Mouse (Mus musculus): Measurements from ENCODE around the gene Prkab2.

Prkab2 gene

DNA sequence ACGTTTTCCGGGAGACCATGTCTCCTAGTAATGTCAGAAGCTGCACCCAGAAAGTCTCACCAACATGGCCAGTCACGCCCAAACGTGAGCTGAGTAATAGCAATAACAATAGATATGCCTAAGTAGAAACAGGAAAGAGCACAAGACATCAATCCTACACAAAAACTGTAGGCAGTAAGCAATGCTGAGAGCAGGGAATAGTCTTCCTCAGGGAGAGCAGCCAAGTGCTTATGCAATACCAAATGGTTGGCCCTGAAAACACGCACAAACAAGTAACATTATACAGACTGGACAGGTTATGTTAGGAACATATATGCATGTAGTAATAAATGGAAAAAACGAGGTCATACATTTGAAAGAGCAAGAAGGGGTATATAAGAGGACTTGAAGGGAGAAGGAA is 8.5 kb upstream of the Prkab2 start:
- no peak for DNase-seq (ENCODE audit: low read depth, low spot score)

DNA sequence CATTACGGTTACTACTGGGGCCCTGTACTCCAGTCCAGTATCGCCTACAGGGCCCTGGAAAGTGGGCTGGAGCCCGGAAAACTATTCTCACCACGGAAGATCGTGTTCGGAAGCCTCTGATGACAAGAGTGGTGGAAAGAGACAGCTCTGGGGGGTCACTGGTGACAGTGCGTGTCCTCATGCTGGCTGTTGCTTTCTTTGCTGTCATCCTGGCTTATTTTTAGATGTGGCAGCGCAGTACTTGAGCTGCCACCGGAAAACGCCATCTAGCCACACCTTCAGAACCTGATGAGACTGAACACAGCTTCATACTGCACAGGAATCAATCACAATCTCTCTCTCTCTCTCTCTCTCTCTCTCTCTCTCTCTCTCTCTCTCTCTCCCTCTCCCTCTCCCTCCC is 6.4 kb upstream of the Prkab2 start:
- no peak for DNase-seq (ENCODE audit: low read depth, low spot score)

DNA sequence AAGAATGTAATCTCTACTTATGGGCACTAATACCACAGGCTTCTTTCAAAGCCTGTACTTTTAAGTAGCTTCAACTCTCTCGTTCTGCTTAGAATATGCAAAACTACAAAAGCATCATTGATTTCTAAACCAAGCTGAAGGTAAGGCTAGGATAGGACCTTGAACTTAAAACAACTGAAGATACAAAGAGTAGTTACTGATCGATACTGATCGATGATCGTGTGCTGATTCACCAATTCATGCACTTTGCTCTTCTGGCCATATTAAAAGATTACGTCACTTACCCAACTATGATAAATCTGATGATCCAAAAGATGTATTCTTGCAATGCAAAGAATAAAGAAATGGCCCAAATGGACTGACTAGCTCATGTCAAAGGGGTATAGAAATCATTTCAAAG is 4.2 kb upstream of the Prkab2 start:
- no peak for DNase-seq (ENCODE audit: low read depth, low spot score)

DNA sequence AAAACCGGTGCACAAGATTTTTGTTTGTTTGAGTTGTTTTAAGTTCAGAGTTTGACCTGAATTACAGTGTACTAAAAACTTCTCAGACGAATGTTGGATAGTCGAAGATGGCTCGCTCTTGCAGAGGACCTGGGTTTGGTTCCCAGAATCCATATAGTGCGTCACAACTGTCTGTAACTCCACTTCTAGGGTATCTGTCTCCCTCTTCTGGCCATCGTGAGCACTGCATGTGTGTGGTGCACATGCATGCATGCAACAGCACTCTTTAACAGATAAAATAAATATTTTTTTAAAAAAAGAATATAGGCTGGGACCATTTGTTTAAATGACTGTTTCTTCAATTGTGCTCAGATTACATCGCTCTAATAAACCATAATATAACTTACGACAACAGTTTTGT is 3.1 kb upstream of the Prkab2 start:
- DNase-seq (ENCODE audit: low read depth, low spot score) = no peak

DNA sequence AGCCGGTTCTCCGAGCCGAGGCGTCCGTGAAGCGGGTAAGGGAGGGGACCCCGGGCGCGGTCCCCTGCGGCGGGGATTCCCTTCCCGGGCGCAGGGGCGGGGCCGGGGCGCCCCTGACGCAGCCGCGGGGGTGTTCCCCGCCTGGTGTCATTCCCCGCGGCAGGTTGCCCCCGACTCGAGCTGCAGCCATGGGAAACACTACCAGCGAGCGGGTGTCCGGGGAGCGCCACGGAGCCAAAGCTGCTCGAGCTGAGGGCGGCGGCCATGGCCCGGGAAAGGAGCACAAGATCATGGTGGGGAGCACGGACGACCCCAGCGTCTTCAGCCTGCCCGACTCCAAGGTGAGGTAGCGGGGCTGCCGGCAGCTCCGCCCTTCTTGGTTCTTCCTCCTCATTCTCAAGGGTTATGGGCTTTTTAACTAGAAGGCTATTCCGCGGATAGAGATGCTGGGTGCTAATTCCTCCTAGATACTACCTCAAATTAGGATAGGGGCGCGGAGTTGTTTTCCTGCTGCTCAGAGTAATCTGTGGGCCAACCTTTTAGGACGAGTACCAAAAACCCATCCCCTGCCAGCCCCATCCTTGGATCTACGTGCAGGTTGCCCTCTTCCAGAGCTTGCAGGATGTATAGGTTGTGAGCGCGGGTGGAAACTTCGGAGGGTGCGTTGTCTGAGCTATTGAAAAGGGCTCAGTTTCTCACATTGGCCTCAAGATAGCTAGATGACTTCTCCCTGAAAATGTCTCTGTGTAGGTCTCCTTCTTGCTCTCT is 617 bp downstream of the Prkab2 start:
- DNase-seq (ENCODE audit: low read depth, low spot score) = no peak

DNA sequence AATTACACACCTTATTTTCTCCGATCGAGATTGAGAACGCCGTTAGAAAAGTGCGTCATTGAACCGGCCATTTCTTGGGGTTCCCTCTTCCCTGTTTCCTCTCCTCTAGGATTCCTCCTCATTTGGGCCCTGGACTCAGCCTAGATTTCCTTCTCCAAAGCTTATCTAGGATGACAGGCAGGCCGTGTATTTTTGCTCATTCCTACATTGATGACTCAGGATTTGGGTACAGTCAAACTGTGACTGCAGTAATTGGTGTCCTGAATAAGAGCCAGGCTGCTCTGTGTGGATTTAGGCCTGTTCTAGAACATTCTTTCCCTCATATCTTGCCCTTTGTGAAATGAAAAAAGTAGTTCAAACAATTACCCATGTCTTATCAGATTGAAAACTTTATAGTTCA is 1.8 kb downstream of the Prkab2 start:
- no peak for DNase-seq (ENCODE audit: low read depth, low spot score)

DNA sequence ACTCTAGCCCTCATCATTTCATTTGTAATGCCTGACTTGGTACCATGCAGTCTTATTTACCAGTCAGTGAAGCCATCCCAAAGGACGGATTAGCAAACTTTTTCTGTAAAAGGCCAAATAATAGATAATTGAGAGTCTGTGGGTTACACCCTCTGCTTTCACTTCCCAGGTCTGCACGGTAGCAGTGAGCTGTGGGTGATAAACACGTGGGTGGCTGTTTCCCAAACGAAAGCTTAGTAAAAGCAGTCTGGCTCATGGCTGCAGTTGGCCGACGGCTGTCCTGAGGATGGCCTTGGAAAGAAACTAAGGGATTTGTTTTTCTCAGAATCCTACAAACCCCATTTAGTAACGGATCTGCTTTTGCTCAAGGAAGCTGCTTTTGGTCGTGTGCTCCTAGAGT is 3.2 kb downstream of the Prkab2 start:
- DNase-seq (ENCODE audit: low read depth, low spot score) = no peak

DNA sequence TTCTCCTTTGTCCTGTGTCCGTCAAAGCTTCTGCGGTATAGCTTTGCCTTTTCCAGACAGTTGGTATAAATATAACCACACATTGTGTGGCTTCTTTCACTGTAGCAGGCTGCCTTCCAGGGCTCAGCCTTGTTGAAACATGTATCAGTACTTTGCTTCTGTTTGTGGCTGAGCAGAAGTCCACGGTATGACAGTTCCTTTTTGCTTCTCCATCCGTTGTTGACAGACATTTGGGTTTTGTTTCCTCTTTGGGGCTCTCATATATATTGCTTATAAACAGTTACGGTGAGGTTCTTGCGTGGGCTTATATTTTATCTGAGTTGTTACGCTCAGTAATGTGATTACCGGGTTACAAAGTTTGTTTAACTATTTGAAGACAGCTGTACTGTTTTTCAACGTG is 7.5 kb downstream of the Prkab2 start:
- DNase-seq (ENCODE audit: low read depth, low spot score) = no peak

DNA sequence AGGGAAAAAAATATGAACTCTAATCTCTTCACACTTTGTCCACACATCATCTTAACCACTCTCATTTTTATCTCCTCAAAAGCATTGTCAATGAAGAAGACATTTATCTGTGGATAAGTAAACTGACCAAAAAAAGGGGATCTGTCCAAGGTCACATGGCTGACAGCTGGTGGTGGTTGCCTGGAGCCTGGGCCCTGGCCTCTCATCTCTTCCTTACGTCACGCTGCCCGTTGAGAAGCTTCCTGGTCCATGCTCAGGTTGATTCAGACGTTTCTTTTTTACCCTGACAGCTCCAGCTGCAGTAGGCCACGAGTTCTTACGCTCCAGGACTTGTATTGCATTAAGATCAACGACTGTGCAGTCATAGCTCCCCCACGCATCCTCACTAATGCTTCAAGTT is 8.2 kb downstream of the Prkab2 start:
- DNase-seq (ENCODE audit: low read depth, low spot score) = no peak

DNA sequence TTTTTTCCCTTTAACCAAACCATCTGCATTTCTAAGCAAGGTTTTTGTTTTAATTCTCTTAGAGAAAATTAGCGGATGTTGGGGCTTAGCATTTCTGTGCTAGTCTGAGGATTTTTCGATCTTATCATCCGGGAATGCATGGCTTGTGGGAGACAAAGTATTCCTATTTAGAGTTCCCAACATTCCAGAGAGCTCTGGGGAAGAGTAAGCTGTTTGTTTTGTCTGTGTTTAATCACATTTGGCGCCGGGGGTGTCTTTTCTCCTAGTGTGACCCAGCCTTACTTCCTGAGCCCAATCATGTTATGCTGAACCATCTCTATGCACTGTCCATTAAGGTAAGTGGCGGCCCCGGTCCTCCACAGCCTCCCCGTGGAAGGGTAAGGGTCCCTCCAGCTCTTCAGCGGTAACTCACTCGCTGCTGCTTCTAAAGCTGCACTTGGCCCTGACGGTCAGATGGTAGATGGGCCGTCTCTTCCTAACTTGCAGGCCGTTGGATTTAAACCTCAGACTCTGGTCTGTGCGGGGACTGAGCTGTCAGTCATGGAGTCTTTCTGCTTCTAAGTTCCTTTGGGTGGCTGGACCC is 9.2 kb downstream of the Prkab2 start:
- no peak for DNase-seq (ENCODE audit: low read depth, low spot score)

DNA sequence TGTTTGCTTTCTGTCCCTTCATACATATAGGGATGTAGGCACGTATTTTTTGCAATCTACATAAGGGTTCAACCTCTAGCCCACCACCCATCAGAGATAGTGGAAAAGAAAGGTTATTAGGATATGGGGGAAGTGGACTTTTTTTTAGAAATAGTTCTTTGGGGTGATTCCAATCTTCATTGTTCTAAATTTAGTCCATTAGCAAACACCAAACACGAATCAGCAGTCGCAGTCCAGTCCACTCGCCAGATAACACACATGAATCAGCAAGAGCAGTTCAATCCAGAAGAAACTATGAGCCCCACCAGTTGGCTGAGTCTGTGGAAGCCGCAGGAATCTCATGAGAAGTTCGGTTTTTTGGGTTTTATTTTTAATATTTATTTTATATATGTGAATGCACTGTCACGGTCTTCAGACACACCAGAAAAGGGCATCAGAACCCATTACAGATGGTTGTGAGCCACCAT is 16.7 kb downstream of the Prkab2 start, which contains the start of gene Gm17651:
Gene Gm17651, minus strand, starts transcription at position 51 of the 467 bp plus-strand sequence.
- no peak for DNase-seq (ENCODE audit: low read depth, low spot score)

DNA sequence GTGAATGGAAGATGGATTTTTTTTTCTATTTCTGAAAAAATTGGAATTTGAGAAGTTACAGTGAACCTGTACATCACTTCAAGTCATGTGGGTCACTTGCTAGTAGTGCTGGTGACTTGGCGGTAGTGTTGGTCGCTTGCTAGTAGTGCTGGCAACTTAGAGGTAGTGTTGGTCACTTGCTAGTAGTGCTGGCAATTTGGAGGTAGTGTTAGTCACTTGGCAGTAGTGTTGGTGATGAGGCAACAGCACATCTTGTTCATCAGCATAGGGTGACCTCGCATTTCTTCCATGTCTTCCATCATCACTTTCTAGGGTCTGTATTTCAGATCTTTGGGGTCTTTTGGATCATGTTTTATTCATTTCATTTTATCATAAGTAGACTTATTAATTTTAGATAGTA is 18.1 kb downstream of the Prkab2 start:
- no peak for DNase-seq (ENCODE audit: low read depth, low spot score)

DNA sequence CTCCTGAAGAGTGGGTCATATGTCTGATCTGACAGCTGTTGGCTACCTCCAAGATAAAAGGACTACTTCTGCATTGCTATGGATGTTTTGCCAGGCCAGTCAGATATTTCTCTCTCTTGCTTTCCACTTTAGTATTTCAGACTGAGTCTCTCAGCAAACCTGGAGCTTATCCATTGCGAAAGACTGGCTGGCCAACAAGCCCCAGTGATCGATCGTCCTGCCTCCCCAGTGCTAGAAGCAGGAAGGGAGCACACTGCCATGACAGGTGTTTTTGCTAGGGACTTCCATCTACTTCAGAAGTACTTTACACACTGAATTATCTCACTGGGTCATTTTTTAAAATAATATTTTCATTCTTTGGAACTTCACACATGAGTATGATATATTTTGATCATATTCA is 20.4 kb downstream of the Prkab2 start:
- no peak for DNase-seq (ENCODE audit: low read depth, low spot score)

DNA sequence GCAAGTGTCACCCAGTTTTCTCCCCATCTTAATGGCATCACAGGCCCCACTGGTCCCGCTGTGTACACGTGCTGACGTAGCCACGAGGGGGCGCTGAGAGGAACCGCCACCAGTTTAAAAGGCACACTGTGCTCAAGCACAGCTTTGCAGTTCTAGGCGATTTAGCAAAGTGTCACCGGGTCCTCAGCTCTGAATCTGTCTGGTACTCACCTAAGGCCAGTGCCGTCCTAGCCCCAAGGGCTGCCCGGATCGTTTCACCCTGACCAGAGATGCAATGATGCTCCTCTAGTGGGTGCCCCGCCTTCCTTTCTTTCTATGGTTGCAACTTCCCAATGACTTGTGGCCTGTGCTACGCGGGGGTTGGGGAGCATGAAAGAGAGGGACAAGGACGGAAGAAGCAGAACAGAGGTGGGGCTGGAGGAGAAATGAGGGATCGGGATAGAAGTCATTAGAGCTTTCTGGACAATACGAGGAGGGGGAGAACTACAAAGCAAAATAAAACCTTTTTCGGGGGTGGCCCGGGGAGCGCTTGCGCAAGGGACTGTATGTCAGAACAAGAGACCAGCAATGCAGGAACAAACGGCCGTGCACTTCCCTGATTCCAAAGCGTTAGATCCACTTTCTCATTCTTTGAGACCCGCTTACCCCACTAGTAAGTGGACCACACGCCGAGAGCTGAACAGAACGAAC is 22.8 kb downstream of the Prkab2 start:
- no peak for DNase-seq (ENCODE audit: low read depth, low spot score)

DNA sequence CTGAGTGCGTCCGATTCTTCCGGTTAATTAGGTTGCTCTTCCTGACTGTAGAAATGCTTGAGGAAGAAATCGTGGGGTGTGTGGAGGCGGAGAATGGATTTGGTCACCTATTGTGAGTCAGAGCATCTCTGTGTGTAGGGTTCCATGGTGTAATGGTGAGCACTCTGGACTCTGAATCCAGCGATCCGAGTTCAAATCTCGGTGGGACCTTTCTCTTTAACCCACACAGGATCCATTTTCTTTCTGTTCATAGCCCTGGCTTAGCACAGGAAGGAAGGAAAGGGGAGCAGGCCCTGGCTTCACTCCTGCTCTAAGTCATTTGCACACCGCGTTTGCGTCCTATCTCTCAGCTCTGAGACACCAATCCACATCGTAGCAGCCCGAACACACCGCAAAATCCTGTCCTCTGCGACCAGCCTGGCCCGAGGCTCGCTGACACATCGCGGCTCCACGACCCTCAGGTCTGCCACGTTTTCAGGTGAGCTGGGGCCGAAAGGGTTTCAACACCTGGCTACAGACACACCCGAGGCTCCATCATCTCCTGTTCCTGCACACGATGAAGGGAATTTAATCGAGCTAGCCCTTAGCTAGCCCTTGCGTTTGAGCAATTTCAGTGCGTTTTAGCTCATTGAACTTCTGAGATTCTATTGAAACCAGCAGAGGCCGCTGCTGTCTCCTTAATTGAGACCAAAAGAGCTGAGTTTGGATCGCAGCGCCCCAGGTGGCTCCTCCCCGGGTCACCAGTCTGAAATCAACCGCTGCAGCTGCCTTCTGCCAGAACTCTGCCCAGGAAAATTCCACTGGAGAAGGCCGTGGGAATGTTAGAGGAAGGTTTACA is 23.5 kb downstream of the Prkab2 start:
- DNase-seq (ENCODE audit: low read depth, low spot score) = no peak

DNA sequence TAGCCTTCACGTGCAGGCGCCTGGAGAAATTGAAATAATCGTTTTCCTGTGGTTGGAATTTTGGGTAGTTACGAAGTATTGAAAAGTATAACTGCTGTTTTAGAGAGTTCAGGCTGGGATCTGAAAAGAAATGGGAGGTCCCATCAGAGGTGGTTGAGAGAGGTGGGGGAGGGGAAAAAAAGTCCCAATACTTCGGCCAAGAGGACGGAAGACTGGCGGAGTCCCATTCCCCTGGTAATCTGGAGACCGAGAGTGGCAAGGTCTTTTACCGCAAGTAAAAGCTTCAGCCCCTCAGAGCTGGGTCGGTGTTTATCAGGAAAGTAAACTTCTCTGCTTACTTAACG is 24.1 kb downstream of the Prkab2 start:
- DNase-seq (ENCODE audit: low read depth, low spot score) = no peak

DNA sequence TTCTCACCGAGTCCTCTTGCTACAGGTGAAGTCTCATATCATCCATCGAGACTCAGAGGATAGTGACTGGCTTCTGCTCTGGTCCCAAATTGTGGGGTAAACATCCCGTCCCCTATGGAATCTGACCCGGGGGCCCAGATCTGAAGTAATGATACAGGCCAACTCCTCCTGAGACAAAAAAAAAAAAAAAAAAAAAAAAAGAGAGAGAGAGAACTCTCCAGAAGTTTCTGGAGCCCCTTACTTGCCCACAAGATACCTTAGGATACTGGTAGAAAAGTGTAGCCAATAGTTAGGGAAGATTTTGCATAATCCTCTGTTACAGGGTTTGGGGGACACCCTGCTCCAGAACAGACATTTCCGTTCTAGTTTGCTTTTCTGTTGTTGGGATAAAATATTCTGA is 24.6 kb downstream of the Prkab2 start:
- DNase-seq (ENCODE audit: low read depth, low spot score) = no peak

DNA sequence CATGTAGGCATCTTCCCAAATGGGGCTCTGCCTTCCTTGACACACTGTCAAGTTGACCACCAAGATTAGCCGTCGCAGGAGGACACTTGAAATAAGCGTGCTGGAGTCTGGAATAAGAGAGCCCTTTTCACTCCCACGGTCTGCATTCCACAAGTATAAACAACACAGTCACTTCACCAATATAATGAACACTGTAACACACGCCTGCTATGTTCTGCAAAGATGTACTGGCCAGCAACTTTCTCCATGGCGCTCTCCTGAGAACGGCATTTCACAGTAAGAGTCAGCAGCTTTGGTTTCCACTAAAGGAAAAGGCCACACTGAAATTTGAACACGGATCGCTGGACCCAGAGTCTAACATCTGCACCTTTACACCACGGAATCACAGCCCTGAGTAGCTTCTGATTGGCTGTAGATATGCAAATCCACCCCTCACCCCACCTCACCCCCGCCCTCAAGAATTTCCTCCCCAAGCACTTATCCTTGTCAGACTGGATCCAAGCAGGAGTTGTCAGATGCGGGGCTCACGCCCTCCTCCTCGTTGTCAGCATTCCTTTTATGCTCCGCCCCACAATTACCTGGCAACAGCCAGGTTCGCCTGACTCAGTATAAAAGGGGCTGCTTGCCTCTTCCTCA is 25.7 kb downstream of the Prkab2 start:
- DNase-seq (ENCODE audit: low read depth, low spot score) = no peak

DNA sequence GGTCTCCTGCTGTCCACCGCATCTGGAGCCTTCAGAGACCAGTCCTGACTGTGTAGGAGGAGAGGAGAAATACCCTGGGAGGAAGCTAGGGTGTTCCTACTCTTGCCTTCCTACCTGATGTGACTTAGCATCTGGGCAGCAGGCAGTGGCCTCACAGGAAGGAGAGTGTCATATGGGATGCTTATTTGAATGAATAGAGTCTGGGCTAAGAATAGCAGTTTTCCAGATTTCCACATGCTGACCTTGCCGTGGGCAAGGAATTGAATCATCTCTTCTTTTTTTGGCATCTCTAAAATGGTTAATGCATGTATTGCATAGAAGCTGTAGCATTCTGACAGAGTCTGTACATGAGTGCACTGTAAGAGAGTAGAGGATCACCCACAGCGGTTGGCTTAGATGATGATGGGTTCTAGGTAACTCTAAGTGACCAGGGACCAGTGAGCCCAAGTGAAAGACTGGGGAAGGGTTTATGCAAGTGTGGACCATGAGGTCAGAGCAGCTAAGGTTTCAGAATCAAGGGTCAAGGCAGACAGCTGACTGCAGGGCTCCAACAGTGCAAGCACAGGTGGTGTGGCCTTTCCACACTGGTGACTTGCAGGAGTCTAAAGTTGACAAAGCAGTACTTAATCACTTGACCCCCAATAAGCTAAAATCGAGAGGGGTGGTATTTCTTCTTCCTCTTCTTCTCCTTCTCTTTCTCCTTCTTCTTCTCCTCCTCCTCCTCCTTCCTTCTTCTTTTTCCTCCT is 28.6 kb downstream of the Prkab2 start:
- DNase-seq (ENCODE audit: low read depth, low spot score) = no peak

DNA sequence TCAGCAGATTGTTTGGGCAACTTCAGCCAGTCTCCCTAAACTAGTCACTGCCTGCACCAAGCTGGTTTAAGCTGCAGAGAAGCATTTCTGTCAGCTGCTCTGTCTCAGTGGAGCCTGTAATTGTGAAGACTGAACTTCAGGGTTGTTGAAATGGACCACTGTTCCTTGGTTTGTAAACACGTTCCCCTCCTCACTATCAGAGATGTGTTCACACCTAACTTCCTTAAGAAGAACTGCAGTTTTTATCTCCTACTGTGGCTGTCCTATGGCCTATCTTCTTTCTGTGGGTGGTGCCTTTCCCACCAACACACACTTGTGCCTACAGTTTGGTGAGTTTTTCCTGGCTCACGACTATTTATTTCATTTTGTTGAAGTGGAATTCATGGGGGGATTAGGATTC is 31.3 kb downstream of the Prkab2 start:
- DNase-seq (ENCODE audit: low read depth, low spot score) = no peak

DNA sequence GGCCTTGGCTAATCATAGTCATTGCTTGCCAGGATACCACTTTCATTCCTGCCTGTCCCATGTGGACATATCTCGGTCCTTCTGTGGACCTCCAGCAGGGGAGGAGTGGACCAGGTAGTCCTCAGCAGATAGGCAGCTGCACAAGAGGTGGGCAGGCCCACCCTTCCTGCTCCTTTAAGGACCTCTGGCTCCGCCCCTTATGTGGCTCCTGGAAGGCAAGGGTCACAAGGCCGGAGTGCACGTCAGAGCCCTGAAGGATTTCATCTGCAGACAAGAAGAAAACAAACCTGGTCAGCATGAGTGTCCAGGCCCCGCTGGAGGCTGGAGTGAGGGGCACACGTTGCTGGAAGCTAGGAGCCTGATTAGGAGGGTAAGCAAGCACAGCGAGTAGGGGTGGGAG is 32.6 kb downstream of the Prkab2 start:
- no peak for DNase-seq (ENCODE audit: low read depth, low spot score)

Measured in brain, embryonic 18.5 days (tissue).